Mouse (Mus musculus): ENCODE measurements at regions not wholly inside any gene's neighbourhood (a gene's known extent, or its start where the extent isn't known, plus 50 kb on each side); places are given as distances from the start of the nearest gene placed in this dataset.

DNA sequence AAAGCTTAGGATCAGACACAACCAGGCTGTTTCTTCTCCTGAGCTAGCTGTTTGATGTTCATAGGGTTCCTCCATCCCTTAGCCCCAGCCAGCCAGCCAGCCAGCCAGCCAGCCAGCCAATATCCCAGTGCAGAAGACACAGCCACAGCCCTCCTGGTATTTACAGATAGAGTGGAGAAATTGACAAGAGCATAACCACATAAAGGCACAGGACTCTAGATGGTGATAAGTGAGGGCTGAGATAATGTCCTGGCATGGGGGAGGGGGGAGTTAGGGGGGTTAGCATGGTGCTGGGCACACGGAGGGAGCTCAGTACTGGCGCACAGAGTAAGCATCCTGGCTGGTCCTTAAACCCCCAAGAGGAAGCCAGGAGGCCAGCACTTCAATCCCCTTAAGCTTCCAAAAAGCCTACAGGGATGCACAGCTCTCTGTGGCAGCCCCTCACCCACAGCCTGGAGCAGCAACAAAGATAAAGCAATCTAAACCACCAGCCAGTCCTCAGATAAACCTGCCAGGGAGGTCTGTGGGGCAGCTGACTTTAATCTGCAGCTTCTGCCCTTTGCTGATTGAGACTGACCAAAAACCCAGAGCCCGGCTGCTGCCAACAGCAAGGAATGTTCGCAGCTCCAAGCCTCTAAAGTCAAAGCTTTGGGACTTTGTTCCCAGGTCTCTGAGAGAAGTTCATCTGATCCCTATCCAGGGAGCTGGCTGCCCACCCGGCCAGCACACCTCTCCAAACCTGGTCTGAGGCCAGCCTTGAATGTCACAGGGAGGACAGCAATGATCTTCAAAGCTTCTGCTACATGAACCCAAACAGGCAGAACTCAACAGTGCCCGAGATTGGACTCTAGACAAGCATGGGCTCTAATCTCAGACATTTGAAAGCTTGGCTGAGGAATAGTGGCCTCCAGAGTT, 124.9 kb downstream of the Utp6 start:
- Histone ChIP-seq H3K4me1 (ENCODE audit: control insufficient read depth, insufficient read depth, insufficient read length, low read length) (no peaks in the 10 kb centered on the region), H3K27ac (replicated peaks; ENCODE audit: low read depth, low read length) (no peak overlapping the region), H3K4me3 (ENCODE audit: insufficient read depth, low read depth, low read length) (no peak overlapping the region)

DNA sequence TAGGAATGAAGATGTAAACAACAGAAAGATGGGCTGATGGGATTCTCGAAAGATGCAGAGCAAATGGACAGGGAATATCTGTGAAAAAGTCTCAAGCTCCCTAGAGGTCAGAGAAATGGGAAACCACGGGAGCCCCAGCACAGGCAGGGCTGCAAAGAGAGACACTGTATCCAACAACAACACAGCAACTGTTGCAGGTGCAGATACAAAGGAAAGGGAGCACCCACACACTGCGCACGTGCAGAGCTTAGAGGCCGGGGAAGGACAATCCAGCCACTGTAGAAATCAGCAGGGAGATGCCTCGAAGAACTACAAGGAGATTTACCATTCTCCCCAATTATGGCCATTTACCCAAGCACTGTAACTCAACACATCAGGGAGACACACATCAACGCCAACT, 126.3 kb downstream of the Utp6 start:
- no peak overlapping the region for H3K4me3 ChIP-seq (ENCODE audit: insufficient read depth, low read depth, low read length)
- no peaks in the 10 kb centered on the region for H3K4me1 ChIP-seq (ENCODE audit: control insufficient read depth, insufficient read depth, insufficient read length, low read length)
- H3K27ac ChIP-seq (replicated peaks; ENCODE audit: low read depth, low read length) = no peak overlapping the region

DNA sequence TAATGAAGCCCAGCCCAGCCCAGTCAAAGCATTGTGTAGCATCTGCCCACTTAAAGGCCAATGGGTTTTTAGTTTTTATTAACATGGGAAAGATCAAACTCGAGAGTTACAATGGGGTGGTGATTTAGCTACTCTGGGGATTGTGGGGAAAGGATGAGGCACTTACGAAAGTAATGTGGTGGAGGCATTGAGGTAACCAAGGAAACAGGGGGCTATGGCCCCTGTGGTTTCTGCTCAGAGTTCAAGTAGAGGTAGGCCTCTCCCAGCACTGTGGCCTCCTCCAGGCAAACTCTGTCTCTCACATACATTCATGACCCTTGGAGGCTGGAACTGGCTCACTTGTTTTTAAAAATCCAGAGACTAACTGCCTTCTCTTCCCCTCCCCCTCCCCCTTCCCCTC, 128.4 kb downstream of the Utp6 start:
- H3K4me3 ChIP-seq (ENCODE audit: insufficient read depth, low read depth, low read length) = no peak overlapping the region

DNA sequence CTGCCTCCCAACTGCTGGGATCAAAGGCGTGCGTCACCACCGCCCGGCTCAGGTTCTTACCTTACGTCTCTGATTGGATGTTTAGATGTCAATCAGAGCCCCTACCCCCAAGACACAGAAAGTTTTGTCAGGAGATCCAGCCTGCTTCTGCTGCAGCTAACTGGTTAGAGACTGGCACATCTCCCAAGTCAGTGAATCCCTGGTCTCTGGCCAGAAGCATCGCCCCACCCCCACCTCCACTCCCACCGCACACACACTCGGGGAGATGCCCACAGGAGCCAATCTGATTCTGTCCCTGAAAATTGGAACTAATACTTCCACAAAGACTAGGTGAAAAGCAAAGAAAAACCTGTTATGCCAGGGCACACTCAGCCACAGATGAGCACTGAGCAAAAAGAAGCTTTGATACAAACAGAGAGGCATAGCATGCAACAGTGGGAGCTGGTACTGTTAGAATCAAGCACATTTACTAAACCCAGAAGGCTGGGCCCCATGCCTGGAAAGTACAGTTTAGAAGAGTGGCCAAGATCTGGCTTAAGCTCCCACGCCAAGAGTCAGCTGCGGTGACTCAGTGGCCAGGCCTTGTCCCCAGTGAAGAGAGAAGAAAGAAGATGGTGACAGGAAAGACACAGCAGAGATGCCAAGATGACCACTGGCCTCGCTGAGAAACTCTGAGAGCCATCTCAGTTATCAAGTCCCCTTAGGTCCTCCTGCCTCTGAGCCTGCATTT, 130.4 kb downstream of the Utp6 start:
- no peak overlapping the region for H3K4me3 ChIP-seq (ENCODE audit: insufficient read depth, low read depth, low read length)
- no peaks in the 10 kb centered on the region for H3K4me1 ChIP-seq (ENCODE audit: control insufficient read depth, insufficient read depth, insufficient read length, low read length)
- H3K27ac ChIP-seq (replicated peaks; ENCODE audit: low read depth, low read length) = no peak overlapping the region

More for the DNA sequence above, 128.4 kb downstream of the Utp6 start:
- Histone ChIP-seq H3K27ac (replicated peaks; ENCODE audit: low read depth, low read length) (no peak overlapping the region), H3K4me1 (ENCODE audit: control insufficient read depth, insufficient read depth, insufficient read length, low read length) (no peaks in the 10 kb centered on the region)

DNA sequence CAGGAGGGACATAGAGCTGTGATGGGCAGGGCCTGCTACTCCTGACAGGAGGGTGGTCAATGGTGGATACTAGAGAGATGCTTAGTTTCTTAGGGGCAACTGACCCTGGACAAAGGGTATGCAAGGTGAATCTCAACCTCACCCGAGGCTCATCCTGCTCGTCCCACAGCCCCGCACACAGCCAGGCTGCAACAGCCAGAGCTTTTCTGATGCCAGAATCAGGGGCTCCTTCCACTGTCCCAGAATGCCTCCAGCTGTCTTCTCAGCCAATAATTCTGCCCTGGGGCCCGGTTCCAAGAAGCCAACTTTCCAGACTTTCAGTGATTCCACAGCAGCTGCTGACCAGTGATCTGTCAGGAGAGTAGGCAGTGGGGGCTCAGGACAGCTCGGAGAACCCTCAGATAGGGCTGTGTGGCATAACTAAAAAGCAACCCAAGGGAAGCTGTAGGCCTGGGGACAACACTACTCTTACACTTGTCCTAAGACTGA, 131.6 kb downstream of the Utp6 start:
- H3K4me1 ChIP-seq (ENCODE audit: control insufficient read depth, insufficient read depth, insufficient read length, low read length) = no peaks in the 10 kb centered on the region
- H3K27ac ChIP-seq (replicated peaks; ENCODE audit: low read depth, low read length) = no peak overlapping the region
- no peak overlapping the region for H3K4me3 ChIP-seq (ENCODE audit: insufficient read depth, low read depth, low read length)

DNA sequence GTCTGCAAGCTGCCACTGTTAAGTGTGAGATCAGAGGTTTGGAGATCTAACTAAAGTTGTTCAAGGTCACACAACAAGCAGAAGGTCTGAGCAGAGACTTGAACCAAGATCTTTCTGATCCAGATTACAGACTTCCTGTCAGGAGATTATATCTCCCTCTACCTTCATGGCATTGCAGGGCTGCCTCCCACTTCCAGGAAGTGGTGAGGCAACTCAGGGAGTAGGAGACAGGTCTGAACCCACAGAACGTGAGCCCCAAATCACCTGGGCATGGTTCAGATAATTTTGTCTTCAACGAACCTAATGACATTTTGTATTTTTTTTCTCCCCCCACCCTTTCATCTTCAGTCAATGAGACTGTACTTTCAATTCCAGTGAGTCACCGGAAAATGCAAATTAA, 135.2 kb downstream of the Utp6 start:
- H3K4me3 ChIP-seq (ENCODE audit: insufficient read depth, low read depth, low read length) = no peak overlapping the region
- no peaks in the 10 kb centered on the region for H3K4me1 ChIP-seq (ENCODE audit: control insufficient read depth, insufficient read depth, insufficient read length, low read length)
- H3K27ac ChIP-seq (replicated peaks; ENCODE audit: low read depth, low read length) = no peak overlapping the region

DNA sequence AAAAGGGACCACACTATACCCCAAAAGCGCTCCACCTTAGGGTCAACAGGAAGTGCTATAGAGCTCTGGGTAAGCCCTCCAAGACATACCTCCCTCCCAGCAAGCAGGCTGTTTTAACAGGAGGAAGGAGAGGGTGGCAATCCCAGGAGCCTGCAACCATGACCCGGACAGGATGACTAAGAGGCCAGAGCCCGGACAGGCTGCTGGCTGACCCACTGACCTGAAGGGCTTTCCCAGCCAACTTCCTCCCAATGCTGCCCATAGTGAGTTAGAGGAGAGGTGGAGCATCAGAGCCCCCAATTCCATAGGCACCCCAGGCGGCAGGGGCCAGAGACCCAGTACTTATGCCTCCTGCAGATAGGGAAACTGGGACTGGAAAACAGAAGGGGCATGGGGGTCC, 136.3 kb downstream of the Utp6 start:
- H3K27ac ChIP-seq (replicated peaks; ENCODE audit: low read depth, low read length) = no peak overlapping the region

DNA sequence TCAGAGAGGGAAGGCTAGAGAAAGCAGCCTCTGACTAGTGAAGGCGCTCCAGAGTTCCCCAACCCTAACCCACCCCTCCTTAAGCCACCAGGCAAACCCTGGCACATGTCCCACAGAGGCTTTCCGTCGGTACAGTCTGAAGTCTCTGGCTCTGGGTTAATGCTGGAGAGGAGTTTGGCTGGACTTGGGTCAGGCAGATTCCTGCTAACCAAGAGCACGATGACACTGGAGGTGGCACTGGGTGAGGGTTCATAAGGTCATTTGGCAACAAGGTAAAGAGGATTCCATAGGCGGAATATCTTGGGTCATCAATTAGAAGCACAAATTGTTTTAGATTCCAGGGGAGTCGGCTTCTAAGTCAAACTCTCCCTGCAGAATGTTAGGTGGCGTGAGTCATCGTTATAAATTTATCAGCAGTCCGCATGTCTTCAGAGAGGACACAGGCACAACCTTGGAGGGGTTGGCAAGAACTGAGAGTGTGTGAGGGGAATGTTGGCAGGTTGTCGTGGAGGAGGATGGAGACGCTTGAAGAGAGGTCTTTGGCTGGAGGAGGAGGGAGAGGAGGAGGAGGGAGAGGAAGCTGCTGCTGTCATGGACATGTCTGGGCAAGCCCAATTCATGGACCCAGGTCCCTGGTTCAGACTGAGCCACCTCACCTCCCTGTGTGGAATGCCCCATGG, 138.4 kb downstream of the Utp6 start:
- H3K27ac ChIP-seq (replicated peaks; ENCODE audit: low read depth, low read length) = no peak overlapping the region
- H3K4me1 ChIP-seq (ENCODE audit: control insufficient read depth, insufficient read depth, insufficient read length, low read length) = no peaks in the 10 kb centered on the region
- no peak overlapping the region for H3K4me3 ChIP-seq (ENCODE audit: insufficient read depth, low read depth, low read length)

More for the DNA sequence above, 136.3 kb downstream of the Utp6 start:
- no peak overlapping the region for H3K4me3 ChIP-seq (ENCODE audit: insufficient read depth, low read depth, low read length)
- H3K4me1 ChIP-seq (ENCODE audit: control insufficient read depth, insufficient read depth, insufficient read length, low read length) = no peaks in the 10 kb centered on the region

DNA sequence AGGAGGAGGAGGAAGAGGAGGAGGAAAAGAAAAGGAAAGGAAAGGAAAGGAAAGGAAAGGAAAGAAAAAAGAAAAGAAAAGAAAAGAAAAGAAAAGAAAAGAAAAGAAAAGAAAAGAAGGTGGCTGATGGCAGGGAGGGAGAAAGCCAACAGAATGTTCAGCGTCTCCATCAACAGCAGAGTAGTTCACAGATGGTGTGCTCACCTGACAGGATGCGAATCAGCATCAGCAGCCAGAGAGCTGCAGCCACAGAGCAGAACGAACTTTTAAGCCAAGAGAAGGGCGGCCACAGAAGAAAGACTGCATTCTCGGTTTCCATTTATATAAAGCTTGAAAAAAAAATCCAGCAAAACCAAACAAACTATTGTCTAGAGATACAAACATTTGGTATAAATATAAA, 140.2 kb downstream of the Utp6 start:
- Histone ChIP-seq H3K4me3 (ENCODE audit: insufficient read depth, low read depth, low read length) (no peak overlapping the region), H3K27ac (replicated peaks; ENCODE audit: low read depth, low read length) (no peak overlapping the region), H3K4me1 (ENCODE audit: control insufficient read depth, insufficient read depth, insufficient read length, low read length) (no peaks in the 10 kb centered on the region)

DNA sequence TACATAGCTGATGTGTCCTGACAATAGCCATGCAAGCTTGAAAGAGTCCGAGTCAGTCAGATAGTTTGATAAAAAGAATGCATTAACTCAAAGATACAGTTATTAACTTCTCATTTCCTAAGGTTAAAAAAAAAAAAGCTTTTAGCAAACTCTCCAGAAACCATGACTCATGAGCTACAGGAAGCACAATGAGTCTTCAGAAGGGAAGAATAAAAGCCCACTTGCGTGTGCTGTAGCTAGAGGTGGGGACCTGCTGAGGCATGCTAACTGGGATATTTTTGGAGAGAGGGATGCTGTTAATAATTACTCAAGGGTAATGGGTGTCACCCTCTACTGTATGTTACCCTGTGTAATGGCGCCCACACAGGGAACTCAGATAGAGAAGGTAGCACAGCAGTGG, 147.0 kb downstream of the Utp6 start:
- no peak overlapping the region for H3K27ac ChIP-seq (replicated peaks; ENCODE audit: low read depth, low read length)
- no peaks in the 10 kb centered on the region for H3K4me1 ChIP-seq (ENCODE audit: control insufficient read depth, insufficient read depth, insufficient read length, low read length)

DNA sequence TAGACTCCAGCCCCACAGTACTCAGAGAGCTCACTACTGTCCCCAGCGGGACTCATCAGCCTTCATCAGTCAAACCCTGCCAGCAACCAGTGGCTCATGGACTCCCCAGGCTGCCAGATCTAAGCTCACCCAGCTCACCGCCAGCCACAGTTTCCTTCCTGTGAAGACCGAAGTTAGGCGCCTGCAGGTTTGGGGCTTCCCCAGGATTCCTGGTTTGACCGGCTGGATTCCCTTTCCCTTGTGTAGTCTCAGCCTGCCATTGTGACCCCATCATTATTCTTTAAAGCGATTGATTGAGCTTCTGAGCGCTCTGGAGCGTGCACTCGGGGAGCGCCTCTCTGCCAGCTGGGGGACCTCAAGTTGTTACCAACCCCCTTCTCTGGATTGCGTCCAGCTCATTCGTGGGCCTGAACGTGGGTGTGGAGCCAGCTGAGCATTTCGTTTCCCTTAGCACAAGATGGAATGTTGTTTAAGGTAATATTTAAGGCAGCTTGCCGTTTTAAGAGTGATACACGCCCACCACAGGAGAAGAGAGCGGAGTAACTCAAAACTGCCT, 155.2 kb downstream of the Utp6 start:
- H3K27ac ChIP-seq (replicated peaks; ENCODE audit: low read depth, low read length) = no peak overlapping the region
- no peak overlapping the region for H3K4me3 ChIP-seq (ENCODE audit: insufficient read depth, low read depth, low read length)
- H3K4me1 ChIP-seq (ENCODE audit: control insufficient read depth, insufficient read depth, insufficient read length, low read length) = peaks cover 11% of the 10 kb centered on the region

More for the DNA sequence above, 147.0 kb downstream of the Utp6 start:
- no peak overlapping the region for H3K4me3 ChIP-seq (ENCODE audit: insufficient read depth, low read depth, low read length)

DNA sequence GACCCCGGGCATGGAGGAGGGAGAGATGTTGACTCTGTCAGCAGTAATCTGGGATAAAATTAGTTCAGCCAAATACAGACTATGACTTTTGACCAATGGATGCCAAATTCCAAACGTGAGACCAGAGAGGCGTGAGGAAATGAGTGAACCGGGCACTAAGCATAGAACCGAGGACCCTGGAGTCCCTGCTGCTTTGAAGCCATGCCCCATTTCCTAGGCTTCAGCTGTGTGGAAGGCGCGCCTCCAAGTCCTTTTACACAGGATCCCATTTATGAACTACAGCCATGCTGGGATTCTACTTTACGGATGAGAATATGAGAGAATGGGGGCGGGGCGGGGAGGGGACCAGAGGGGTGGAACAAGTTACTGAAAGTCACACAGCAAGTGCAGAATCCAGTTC, 155.8 kb downstream of the Utp6 start:
- peaks cover 11% of the 10 kb centered on the region for H3K4me1 ChIP-seq (ENCODE audit: control insufficient read depth, insufficient read depth, insufficient read length, low read length)
- H3K27ac ChIP-seq (replicated peaks; ENCODE audit: low read depth, low read length) = no peak overlapping the region; the same call in 1 of the 2 replicates
- H3K4me3 ChIP-seq (ENCODE audit: insufficient read depth, low read depth, low read length) = no peak overlapping the region

DNA sequence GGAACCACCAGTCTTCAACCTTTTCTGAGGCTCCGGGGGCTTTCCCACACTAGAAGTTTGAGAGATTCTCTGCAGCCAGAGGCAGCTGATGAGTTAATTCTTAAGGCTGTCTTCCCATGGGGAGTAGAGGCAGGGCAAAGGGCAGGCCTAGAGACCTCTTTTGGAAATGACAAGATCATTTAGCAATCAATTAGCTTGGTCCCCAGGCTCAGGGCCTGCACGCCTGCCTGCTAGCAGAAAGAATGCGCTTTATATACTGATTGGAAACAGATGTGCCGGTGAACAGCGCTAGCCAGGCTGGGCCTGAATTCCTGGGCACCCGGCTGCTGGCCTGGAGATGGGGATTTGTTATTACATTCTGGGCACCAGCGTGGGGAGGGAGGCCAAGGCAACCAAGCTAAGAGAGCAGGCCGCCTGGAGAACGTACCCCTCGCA, 156.2 kb downstream of the Utp6 start:
- H3K4me3 ChIP-seq (ENCODE audit: insufficient read depth, low read depth, low read length) = no peak overlapping the region
- no peak overlapping the region; the same call in 1 of the 2 replicates for H3K27ac ChIP-seq (replicated peaks; ENCODE audit: low read depth, low read length)
- peaks cover 11% of the 10 kb centered on the region for H3K4me1 ChIP-seq (ENCODE audit: control insufficient read depth, insufficient read depth, insufficient read length, low read length)

DNA sequence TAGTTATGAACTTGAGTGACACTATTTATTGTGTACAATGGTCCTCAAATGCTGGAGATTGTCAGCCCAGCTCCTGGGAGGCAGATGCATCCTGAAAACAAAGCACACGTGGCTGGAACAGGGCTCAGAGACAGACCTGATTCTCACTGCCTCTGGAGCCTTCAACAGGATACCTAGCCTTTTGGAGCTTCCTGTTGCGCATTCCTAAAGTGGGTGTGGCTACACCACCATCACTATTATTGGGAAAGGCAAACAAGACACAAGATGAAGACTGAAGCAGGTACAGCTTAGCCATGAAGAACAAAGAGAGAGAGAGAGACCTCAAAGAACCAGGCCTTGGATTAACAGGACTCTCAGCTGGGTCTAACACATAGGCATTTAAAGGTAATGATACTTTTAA, 158.2 kb downstream of the Utp6 start:
- Histone ChIP-seq H3K4me1 (ENCODE audit: control insufficient read depth, insufficient read depth, insufficient read length, low read length) (peaks cover 11% of the 10 kb centered on the region), H3K27ac (replicated peaks; ENCODE audit: low read depth, low read length) (no peak overlapping the region), H3K4me3 (ENCODE audit: insufficient read depth, low read depth, low read length) (no peak overlapping the region)

DNA sequence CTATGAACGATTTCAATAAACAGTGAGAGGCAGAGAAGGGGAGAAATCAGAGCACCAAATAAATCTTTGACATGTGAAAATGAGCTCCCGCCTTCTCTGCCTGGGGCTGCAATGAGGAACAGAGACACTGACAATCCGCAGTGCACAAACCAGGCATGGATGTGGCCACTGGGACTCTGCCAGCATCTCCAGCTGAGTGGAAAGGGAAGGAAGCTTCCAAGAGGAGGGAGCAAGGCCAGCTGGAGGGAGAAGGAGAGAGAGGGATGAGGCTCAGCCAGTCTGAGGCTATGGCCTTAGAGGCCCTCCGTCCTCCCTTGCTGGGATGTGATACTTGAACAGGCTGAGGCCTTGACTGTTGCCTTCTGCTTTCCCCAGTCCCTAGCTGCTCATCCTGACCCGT, 159.2 kb downstream of the Utp6 start:
- H3K27ac ChIP-seq (replicated peaks; ENCODE audit: low read depth, low read length) = no peak overlapping the region
- peaks cover 11% of the 10 kb centered on the region for H3K4me1 ChIP-seq (ENCODE audit: control insufficient read depth, insufficient read depth, insufficient read length, low read length)
- no peak overlapping the region for H3K4me3 ChIP-seq (ENCODE audit: insufficient read depth, low read depth, low read length)

All from brown adipose tissue, adult 24 weeks (tissue).